Mouse (Mus musculus): ENCODE data around the gene Slc25a45.

GRCm38 (mm10) chr19:5877618-5878361, at the start of gene Slc25a45:
- TF ChIP-seq POLR2A (IDR thresholded peaks at IDR 0.05; ENCODE audit: extremely low read depth, insufficient read depth, low read length) = no peak
- peak; percentile 90 for TF ChIP-seq CTCF (IDR thresholded peaks at IDR 0.05; ENCODE audit: low read depth, low read length)
